Comparison of ENCODE assay signal across 10 mouse cellular contexts in the genomic region with DNA sequence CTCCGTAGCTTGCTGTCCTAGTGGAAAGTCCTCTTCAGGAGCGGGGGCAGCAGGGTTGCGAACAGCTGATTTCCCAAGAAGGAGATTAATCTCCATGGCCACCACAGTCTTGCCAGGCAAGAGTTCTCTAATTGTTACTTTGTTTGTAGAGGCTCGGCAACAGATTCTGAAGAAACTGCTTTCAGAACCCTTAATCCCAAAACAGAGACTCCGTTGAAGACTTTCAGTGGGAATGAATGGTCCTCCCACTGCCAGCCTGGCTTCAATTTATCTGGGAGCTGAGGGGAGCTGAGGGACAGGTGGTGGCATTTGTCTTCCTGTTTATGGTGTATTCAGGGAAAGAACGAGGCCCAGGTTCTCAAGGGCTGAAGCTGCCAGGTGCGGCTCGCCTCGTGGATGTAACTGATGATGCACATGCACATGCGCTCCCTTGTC.
DNase-seq lines count a peak whose midpoint lies in the region; ATAC-seq and TF ChIP-seq lines count a peak whose summit lies in the region.
"Had no signal": no experiment of that assay in that cellular context is flagged by ENCODE, and none has a peak within 500 bp of the region (broad histone marks: within the 10 kb centered on the region; RNA-seq: fewer than 3 reads in every experiment).

No protein-coding gene starts in this region.

- no peak overlapping the region for H3K4me2 ChIP-seq in forebrain, embryonic 12.5 days
- H3K4me2 ChIP-seq in liver, embryonic 12.5 days, result no peak overlapping the region

- no peak for DNase-seq in forebrain, embryonic 10.5 days (ENCODE audit: extremely low spot score, low spot score)
- DNase-seq in cerebellum, postnatal 25 days, result peak; percentile 56 to 68
- peak; percentile 27 to 54 for DNase-seq in left cerebral cortex, adult 2 months (ENCODE audit: extremely low spot score in 1 of 2, low spot score in 2 of 2)
- DNase-seq in right cerebral cortex, adult 2 months (ENCODE audit: low spot score in 2 of 2), result peak; percentile 51 to 68
- no peak for DNase-seq in B cell, adult 2 months
- no peak for DNase-seq in heart, embryonic 10.5 days (ENCODE audit: low spot score)

- peak overlapping the region; percentile 9; the same call in 1 of the 2 replicates for H3K27ac ChIP-seq in forebrain, embryonic 12.5 days
- no peak overlapping the region for H3K27ac ChIP-seq in forebrain, embryonic 10.5 days
- H3K27ac ChIP-seq in left cerebral cortex, adult 2 months, result peak overlapping the region; percentile 77
- H3K27ac ChIP-seq in liver, embryonic 12.5 days, result no peak overlapping the region
- no peak overlapping the region for H3K27ac ChIP-seq in heart, embryonic 10.5 days
- H3K27ac ChIP-seq: macrophage had no signal

- intact Hi-C loops in left cerebral cortex, adult 2 months (cut with DNase I), result loop anchor here (2.0 to 10.0 kb wide), 2 partner anchors 34 to 220 kb away; no protein-coding TSS in a partner anchor

- peaks cover 23% of the 10 kb centered on the region for H3K4me1 ChIP-seq in forebrain, embryonic 12.5 days
- H3K4me1 ChIP-seq in forebrain, embryonic 10.5 days, result peaks cover 17% of the 10 kb centered on the region
- H3K4me1 ChIP-seq in liver, embryonic 12.5 days, result no peaks in the 10 kb centered on the region
- H3K4me1 ChIP-seq in heart, embryonic 10.5 days, result peaks cover 14% of the 10 kb centered on the region; the same call in 1 of the 2 replicates

- 21% methylated on average over 10 of the region's 10 CpGs for WGBS in forebrain, embryonic 12.5 days
- 36% methylated on average over 10 of the region's 10 CpGs for WGBS in forebrain, embryonic 10.5 days
- WGBS in liver, embryonic 12.5 days (ENCODE audit: insufficient replicate concordance), result 70% methylated on average over 10 of the region's 10 CpGs
- 77% methylated on average over 10 of the region's 10 CpGs for WGBS in heart, embryonic 10.5 days

- 0 out of 2 replicates have a peak, but pooled peaks cover 3% of the 10 kb centered on the region for H3K27me3 ChIP-seq in forebrain, embryonic 12.5 days
- no peaks in the 10 kb centered on the region for H3K27me3 ChIP-seq in forebrain, embryonic 10.5 days (ENCODE audit: poor library complexity, severe bottlenecking)
- H3K27me3 ChIP-seq in liver, embryonic 12.5 days (replicated peaks), result no peaks in the 10 kb centered on the region
- no peaks in the 10 kb centered on the region for H3K27me3 ChIP-seq in heart, embryonic 10.5 days (ENCODE audit: insufficient read depth, poor library complexity, severe bottlenecking)
- H3K27me3 ChIP-seq: Patski had no signal

- no peak overlapping the region for H3K4me3 ChIP-seq in forebrain, embryonic 12.5 days (replicated peaks)
- H3K4me3 ChIP-seq in forebrain, embryonic 10.5 days, result no peak overlapping the region
- H3K4me3 ChIP-seq in left cerebral cortex, adult 2 months, result no peak overlapping the region
- H3K4me3 ChIP-seq in liver, embryonic 12.5 days, result no peak overlapping the region
- no peak overlapping the region for H3K4me3 ChIP-seq in heart, embryonic 10.5 days

- H3K9ac ChIP-seq in forebrain, embryonic 12.5 days, result no peak overlapping the region
- no peak overlapping the region for H3K9ac ChIP-seq in liver, embryonic 12.5 days

- 0 out of 2 replicates have a peak, but pooled peaks cover 3% of the 10 kb centered on the region for H3K9me3 ChIP-seq in forebrain, embryonic 12.5 days
- no peaks in the 10 kb centered on the region; the same call in 1 of the 2 replicates for H3K9me3 ChIP-seq in forebrain, embryonic 10.5 days
- no peaks in the 10 kb centered on the region for H3K9me3 ChIP-seq in liver, embryonic 12.5 days (replicated peaks)
- no peaks in the 10 kb centered on the region for H3K9me3 ChIP-seq in heart, embryonic 10.5 days

- H3K36me3 ChIP-seq in forebrain, embryonic 12.5 days (replicated peaks), result no peaks in the 10 kb centered on the region; the same call in 1 of the 2 replicates
- no peaks in the 10 kb centered on the region; the same call in 1 of the 2 replicates for H3K36me3 ChIP-seq in forebrain, embryonic 10.5 days (replicated peaks)
- no peaks in the 10 kb centered on the region for H3K36me3 ChIP-seq in liver, embryonic 12.5 days
- no peaks in the 10 kb centered on the region for H3K36me3 ChIP-seq in heart, embryonic 10.5 days

- TF ChIP-seq CTCF in left cerebral cortex, adult 2 months (IDR thresholded peaks at IDR 0.05), result no peak

- peak; percentile 15; the same call in 1 of the 2 replicates for ATAC-seq in forebrain, embryonic 12.5 days (ENCODE audit: low FRiP score)
- ATAC-seq in liver, embryonic 12.5 days, result no peak
- ATAC-seq: Patski had no signal

Comparison
In these comparisons a context has a peak if more than half of its experiments do, and no peak if none do; other contexts are left out.
1. H3K27ac ChIP-seq: peak in forebrain, embryonic 12.5 days (single experiment) and left cerebral cortex, adult 2 months (single experiment); none in forebrain, embryonic 10.5 days (single experiment), liver, embryonic 12.5 days (single experiment) and heart, embryonic 10.5 days (single experiment).
2. DNase-seq: peak in cerebellum, postnatal 25 days (2 of 2), left cerebral cortex, adult 2 months (2 of 2) and right cerebral cortex, adult 2 months (2 of 2); none in forebrain, embryonic 10.5 days (single experiment), B cell, adult 2 months (0 of 2) and heart, embryonic 10.5 days (single experiment).